Mouse (Mus musculus): ENCODE measurements at regions not wholly inside any gene's neighbourhood (a gene's known extent, or its start where the extent isn't known, plus 50 kb on each side); places are given as distances from the start of the nearest gene placed in this dataset.
A peak's percentile ranks its signal among the peaks of the same experiment; 100 is the strongest.
"Not testable (repeated sequence)": the region's sequence is repeated elsewhere in the genome, so short reads cannot be mapped to it uniquely, and the experiment has no call there.

- no peak for DNase-seq
Observed at GRCm38 (mm10) chrX:50675356-50675755, 165.5 kb upstream of the Stk26 start.

GRCm38 (mm10) chrX:50657835-50658565 lies 182.8 kb upstream of the Stk26 start:
- DNase-seq = peak; percentile 25

- DNase-seq = no peak
Observed at GRCm38 (mm10) chrX:50657180-50657834, 183.5 kb upstream of the Stk26 start.

GRCm38 (mm10) chrX:50655380-50655779 lies 185.5 kb upstream of the Stk26 start:
- not testable (repeated sequence) for DNase-seq

- DNase-seq = no peak
Observed at GRCm38 (mm10) chrX:50641347-50641746, 199.5 kb upstream of the Stk26 start.

- DNase-seq = no peak
Observed at GRCm38 (mm10) chrX:50635634-50636033, 205.2 kb upstream of the Stk26 start.

- DNase-seq = peak; percentile 76
Observed at GRCm38 (mm10) chrX:50634842-50635615, 205.8 kb upstream of the Stk26 start.

- no peak for DNase-seq
Observed at GRCm38 (mm10) chrX:50632536-50632935, 204.2 kb upstream of the Olfr1324 start.

- no peak for DNase-seq
Observed at GRCm38 (mm10) chrX:50625336-50625735, 197.0 kb upstream of the Olfr1324 start.

GRCm38 (mm10) chrX:50622984-50623455 lies 194.7 kb upstream of the Olfr1324 start:
- DNase-seq = peak; percentile 76

- DNase-seq = no peak
Observed at GRCm38 (mm10) chrX:50620909-50621308, 192.6 kb upstream of the Olfr1324 start.

GRCm38 (mm10) chrX:50619919-50620318 lies 191.6 kb upstream of the Olfr1324 start:
- peak; percentile 82 for DNase-seq

- DNase-seq = no peak
Observed at GRCm38 (mm10) chrX:50618936-50619335, 190.6 kb upstream of the Olfr1324 start.

- DNase-seq = peak; percentile 76
Observed at GRCm38 (mm10) chrX:50616920-50617319, 188.6 kb upstream of the Olfr1324 start.

- peak; percentile 79 for DNase-seq
Observed at GRCm38 (mm10) chrX:50614874-50615273, 186.6 kb upstream of the Olfr1324 start.

- DNase-seq = peak; percentile 64
Observed at GRCm38 (mm10) chrX:50614367-50614766, 186.1 kb upstream of the Olfr1324 start.

GRCm38 (mm10) chrX:50611765-50612591 lies 183.7 kb upstream of the Olfr1324 start:
- peak; percentile 81 for DNase-seq

- DNase-seq = not testable (repeated sequence)
Observed at GRCm38 (mm10) chrX:50608141-50608540, 179.8 kb upstream of the Olfr1324 start.

GRCm38 (mm10) chrX:50607636-50608035 lies 179.3 kb upstream of the Olfr1324 start:
- DNase-seq = peak; percentile 70

GRCm38 (mm10) chrX:50605517-50605916 lies 177.2 kb upstream of the Olfr1324 start:
- peak; percentile 80 for DNase-seq

GRCm38 (mm10) chrX:50604995-50605394 lies 176.7 kb upstream of the Olfr1324 start:
- DNase-seq = peak; percentile 68

- DNase-seq = peak; percentile 90
Observed at GRCm38 (mm10) chrX:50602881-50603280, 174.6 kb upstream of the Olfr1324 start.
